Mouse (Mus musculus): ENCODE results near the gene Col4a3bp.

- TF ChIP-seq CTCF (IDR thresholded peaks at IDR 0.05; ENCODE audit: borderline replicate concordance, insufficient read depth, low read depth, low read length) (no peak), POLR2A (IDR thresholded peaks at IDR 0.05; ENCODE audit: borderline replicate concordance, insufficient read depth, low read length) (no peak)
Observed at GRCm38 (mm10) chr13:96542901-96543891, 778 bp downstream of the Col4a3bp start.

Measured in cerebellum, adult 2 months (tissue).